Mouse (Mus musculus) bone marrow, adult 2 months (tissue): ENCODE results near the gene Corin. TPM values are rescaled to one million over a fixed set of nuclear protein-coding genes. Genes with fewer than 3 reads are reported as not detected.

Experiments used
- H3K27ac ChIP-seq: fragments of 200-500 bp; 2 replicates; pipeline ENCODE4 v1.5.1; 2012; ENCODE audit warnings: low read depth, mild to moderate bottlenecking, control low read depth, inconsistent platforms, low read length; ENCODE audit not compliant: control insufficient read depth, poor library complexity, insufficient read depth
- H3K4me1 ChIP-seq: fragments of 200-500 bp; 2 replicates; pipeline ENCODE4 v1.6.1; 2011; ENCODE audit warnings: low read length; ENCODE audit not compliant: control insufficient read depth, insufficient read depth
- H3K4me3 ChIP-seq: fragments of 200-500 bp; replicated peaks from 2 replicates; pipeline ENCODE3; 2011; ENCODE audit warnings: mild to moderate bottlenecking, low read depth, low read length, control low read depth; ENCODE audit not compliant: control insufficient read depth
- CTCF ChIP-seq: fragments of 200-500 bp; IDR thresholded peaks from 2 replicates; pipeline ENCODE4 v1.5.1; 2011; ENCODE audit warnings: low read length, control low read depth; ENCODE audit not compliant: control insufficient read depth, insufficient read depth
- POLR2A ChIP-seq: fragments of 200-500 bp; IDR thresholded peaks from 2 replicates; pipeline ENCODE4 v1.6.1; 2011; ENCODE audit warnings: low read depth, mild to moderate bottlenecking, control low read depth, low read length, borderline replicate concordance; ENCODE audit not compliant: control insufficient read depth
- WGBS: fragments of 180-500 bp; shearing (Covaris S2); methylation state at CpG from one replicate; pipeline ENCODE4 v1.1.7; 2018; 5-methylcytosine and 5-hydroxymethylcytosine counted together
- polyA plus RNA-seq: library from polyadenylated mRNA; stranded (reverse); fragments of >200 nt; gene quantifications from 2 replicates; pipeline ENCODE4 v1.2.4, GENCODE M21; 2011; ENCODE audit warnings: low replicate concordance; ENCODE audit not compliant: missing spikeins, insufficient read depth, insufficient read length

The Corin gene
- polyA plus RNA-seq, 1 experiment: not detected

- H3K27ac ChIP-seq: no peak overlapping the region
- no peak overlapping the region for H3K4me3 ChIP-seq
- 79% methylated on average over 11 of the region's 11 CpGs for WGBS
- H3K4me1 ChIP-seq: no peaks in the 10 kb centered on the region
- TF ChIP-seq POLR2A (no peak), CTCF (no peak)
Observed at GRCm38 (mm10) chr5:72330648-72331047, 173.6 kb downstream of the Corin start.

GRCm38 (mm10) chr5:72329453-72329852, 174.8 kb downstream of the Corin start:
- WGBS: 70% methylated on average over 8 of the region's 8 CpGs
- no peak overlapping the region for H3K27ac ChIP-seq
- no peaks in the 10 kb centered on the region for H3K4me1 ChIP-seq
- TF ChIP-seq POLR2A: no peak
- no peak for TF ChIP-seq CTCF
- H3K4me3 ChIP-seq: no peak overlapping the region

DNA sequence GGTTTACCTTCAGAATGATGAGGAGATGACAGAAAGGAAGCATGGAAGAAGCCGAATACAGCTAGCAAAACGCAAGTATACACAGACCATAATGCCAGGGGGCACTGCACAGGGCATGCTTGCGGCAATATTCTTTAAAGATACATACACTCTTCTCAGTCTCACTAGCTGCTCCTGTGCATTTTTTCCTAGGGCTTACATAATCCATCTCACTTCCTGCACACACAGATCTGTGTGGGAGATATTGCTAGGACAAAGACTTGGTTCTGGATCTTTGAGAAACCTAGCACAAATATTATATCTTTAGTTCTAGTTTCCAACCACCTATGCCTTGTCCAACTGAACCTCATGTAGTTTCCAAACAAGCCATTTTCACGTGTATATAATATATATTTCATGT, 189.0 kb downstream of the Corin start:
- H3K4me3 ChIP-seq: no peak overlapping the region
- H3K27ac ChIP-seq: no peak overlapping the region
- no peaks in the 10 kb centered on the region for H3K4me1 ChIP-seq
- 73% methylated on average over 4 of the region's 4 CpGs for WGBS
- TF ChIP-seq CTCF: no peak

DNA sequence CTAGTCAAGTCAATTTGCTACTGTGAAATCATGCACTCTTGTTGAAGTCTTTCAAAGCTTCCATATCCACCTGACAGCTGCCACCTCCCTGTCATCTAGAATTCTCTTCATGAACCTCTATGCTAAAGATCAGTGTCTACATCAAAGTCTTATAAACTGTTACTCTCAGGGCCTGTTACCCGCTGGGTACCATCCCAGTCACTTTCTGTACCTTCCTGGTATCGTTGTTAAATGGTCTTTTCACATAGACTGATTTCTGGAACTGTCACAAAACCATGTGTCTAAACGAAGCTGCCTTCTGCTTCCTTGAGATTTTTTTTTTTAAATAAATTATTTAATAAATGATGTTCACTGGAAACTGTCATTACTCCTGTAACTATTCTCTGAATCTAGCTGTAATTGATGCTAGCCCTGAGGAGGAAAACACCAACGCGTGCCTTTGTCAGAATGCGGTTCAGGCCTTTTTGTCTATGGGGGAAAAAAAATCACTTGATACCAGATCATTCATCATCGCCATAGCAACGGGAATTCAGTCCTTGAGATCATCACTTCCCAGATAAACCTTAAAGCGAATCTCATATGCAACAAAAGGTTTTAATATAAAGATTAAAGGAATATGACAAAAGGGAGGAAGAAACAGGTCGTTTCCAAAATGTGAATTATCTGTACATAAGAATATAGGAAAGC, 205.7 kb downstream of the Corin start:
- 87% methylated on average over 10 of the region's 10 CpGs for WGBS
- TF ChIP-seq CTCF (no peak), POLR2A (no peak)
- no peak overlapping the region for H3K4me3 ChIP-seq
- H3K4me1 ChIP-seq: no peaks in the 10 kb centered on the region
- no peak overlapping the region for H3K27ac ChIP-seq

DNA sequence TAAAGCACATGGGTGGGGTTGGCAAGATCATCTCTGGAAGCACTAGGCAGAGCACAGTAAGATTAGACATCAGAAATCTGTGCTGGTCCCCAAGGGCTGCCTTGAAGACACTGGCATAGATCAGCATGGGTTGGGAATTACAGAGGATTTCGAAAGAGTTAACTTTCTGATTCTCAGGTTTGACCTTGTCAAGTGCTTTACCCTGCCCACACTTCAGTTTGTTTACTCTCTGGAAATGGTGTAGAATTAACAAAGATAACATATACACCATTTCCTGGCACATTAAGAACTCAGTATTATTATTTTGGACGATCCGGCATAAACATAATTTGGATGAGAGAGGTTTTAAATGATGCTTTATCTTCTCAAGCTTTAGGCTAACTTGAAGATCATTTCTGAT, 219.2 kb downstream of the Corin start:
- TF ChIP-seq CTCF (no peak), POLR2A (no peak)
- Histone ChIP-seq H3K4me3 (no peak overlapping the region), H3K4me1 (no peaks in the 10 kb centered on the region), H3K27ac (no peak overlapping the region)
- 85% methylated on average over 3 of the region's 3 CpGs for WGBS

DNA sequence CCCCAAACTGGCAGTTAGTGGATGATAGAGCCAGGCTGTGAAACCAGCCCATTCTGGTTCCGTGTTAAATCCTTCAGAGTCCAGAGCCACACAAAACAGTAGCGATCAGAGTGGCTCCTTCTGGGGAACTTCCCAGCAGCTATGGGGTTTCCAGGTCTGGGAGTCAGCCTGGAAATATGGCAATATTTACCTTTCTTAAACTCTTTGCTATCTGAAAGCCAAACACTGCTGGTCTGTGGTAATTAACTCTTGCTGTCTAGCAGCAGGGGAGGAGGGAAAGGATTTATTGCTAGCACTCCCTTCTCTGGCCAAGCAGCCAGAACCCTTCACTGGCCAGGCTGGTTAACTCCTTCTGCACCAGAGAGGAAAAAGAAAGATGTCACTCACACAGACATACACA, 221.4 kb downstream of the Corin start:
- H3K4me3 ChIP-seq: no peak overlapping the region
- H3K4me1 ChIP-seq: no peaks in the 10 kb centered on the region
- WGBS: 92% methylated on average over 2 of the region's 2 CpGs
- TF ChIP-seq POLR2A (no peak), CTCF (no peak)
- no peak overlapping the region for H3K27ac ChIP-seq

DNA sequence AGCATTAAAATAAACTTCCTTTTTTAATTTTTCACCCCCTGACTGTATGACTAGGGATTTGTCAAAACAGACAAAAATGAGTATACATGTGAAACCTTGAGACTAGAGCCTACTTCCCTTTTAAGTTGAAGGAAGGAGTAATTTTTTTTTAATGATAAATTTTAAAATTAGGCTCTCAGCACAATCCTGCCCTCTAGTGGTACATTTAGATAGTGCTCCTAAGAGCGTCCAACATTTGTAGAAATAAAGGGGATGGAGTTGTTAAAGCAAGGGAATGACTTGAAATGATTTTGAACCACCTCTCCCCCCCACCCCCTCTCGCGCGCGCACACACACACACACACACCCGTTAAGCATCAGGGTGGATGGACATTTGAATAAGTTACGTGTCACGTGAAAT, 234.6 kb downstream of the Corin start:
- H3K27ac ChIP-seq: no peak overlapping the region; the same call in 1 of the 2 replicates
- 61% methylated on average over 8 of the region's 8 CpGs for WGBS

GRCm38 (mm10) chr5:72269204-72269603, 235.1 kb downstream of the Corin start:
- WGBS: 79% methylated on average over 10 of the region's 10 CpGs
- TF ChIP-seq CTCF (no peak), POLR2A (no peak)
- H3K4me3 ChIP-seq: no peak overlapping the region
- peak overlapping the region; percentile 46; the same call in 1 of the 2 replicates for H3K27ac ChIP-seq
- H3K4me1 ChIP-seq: peaks cover 2% of the 10 kb centered on the region; the same call in 1 of the 2 replicates

More for the DNA sequence above, 234.6 kb downstream of the Corin start:
- TF ChIP-seq POLR2A (no peak), CTCF (0 out of 2 replicates have a peak, but pooled peaks have one; percentile 6)
- Histone ChIP-seq H3K4me1 (peaks cover 2% of the 10 kb centered on the region; the same call in 1 of the 2 replicates), H3K4me3 (no peak overlapping the region)

GRCm38 (mm10) chr5:72266955-72267535, 237.2 kb downstream of the Corin start:
- Histone ChIP-seq H3K27ac (no peak overlapping the region), H3K4me1 (peaks cover 2% of the 10 kb centered on the region; the same call in 1 of the 2 replicates), H3K4me3 (no peak overlapping the region)
- 74% methylated on average over 7 of the region's 7 CpGs for WGBS
- TF ChIP-seq POLR2A (no peak), CTCF (no peak)
